Mouse (Mus musculus): Measurements from ENCODE around the gene Gm28168.
"Not testable (repeated sequence)": the region's sequence is repeated elsewhere in the genome, so short reads cannot be mapped to it uniquely, and the experiment has no call there.

The Gm28168 gene

GRCm38 (mm10) chr1:117927715-117928114 lies at the start of gene Gm28168:
Gene Gm28168 (plus strand): TSS chr1:117928015.
- not testable (repeated sequence) for DNase-seq

DNA sequence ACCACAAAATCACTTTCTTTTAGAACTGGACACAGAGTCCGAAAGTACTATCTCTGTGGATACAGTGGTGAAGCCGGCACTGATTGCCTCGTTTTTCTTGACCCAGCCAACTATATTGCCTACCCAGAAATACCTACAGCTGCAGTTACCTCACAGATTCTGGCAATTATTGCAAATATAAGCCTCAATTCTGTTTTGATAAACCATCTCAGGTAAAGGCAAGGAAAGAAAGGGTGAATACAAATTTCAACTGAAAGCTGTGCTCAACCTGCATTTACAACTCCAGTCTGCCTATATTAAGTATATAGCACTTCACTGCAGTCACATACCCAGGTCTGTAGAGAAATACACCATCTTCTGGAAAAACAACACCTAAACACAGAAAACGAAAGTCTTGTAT lies 37.8 kb downstream of the Gm28168 start, which contains the start of gene Gm7145:
Gene Gm7145 (plus strand): TSS at position 301 of the 400 bp plus-strand sequence.
- no peak for DNase-seq
